Mouse (Mus musculus): ENCODE measurements around the gene Cebpg. TPM values are rescaled to one million over a fixed set of nuclear protein-coding genes. Genes with fewer than 3 reads are reported as not detected.

The Cebpg gene
- polyA plus RNA-seq (2015; fragmentation: Illumina TruSeq; extraction: RNeasy Lipid Tissue Mini Kit (QIAGEN cat#74804); ENCODE audit: low read depth, low replicate concordance): 24.3 TPM

GRCm38 (mm10) chr7:35056436-35056864, at the start of gene Cebpg:
Cebpg (minus strand) TSS chr7:35056573.

Other genes with a start within 250 kb of the Cebpg start
- 12.2 TPM for gene Chst8, start 243.9 kb downstream of the Cebpg start, polyA plus RNA-seq (2015; fragmentation: Illumina TruSeq; extraction: RNeasy Lipid Tissue Mini Kit (QIAGEN cat#74804); ENCODE audit: low read depth, low replicate concordance)
- 33.4 TPM for gene Pepd, start 144.2 kb downstream of the Cebpg start, polyA plus RNA-seq (2015; fragmentation: Illumina TruSeq; extraction: RNeasy Lipid Tissue Mini Kit (QIAGEN cat#74804); ENCODE audit: low read depth, low replicate concordance)
- gene Cebpa, start 62.7 kb upstream of the Cebpg start, polyA plus RNA-seq (2015; fragmentation: Illumina TruSeq; extraction: RNeasy Lipid Tissue Mini Kit (QIAGEN cat#74804); ENCODE audit: low read depth, low replicate concordance): 5.7 TPM
- 44.1 TPM for gene Slc7a10, start 129.8 kb upstream of the Cebpg start, polyA plus RNA-seq (2015; fragmentation: Illumina TruSeq; extraction: RNeasy Lipid Tissue Mini Kit (QIAGEN cat#74804); ENCODE audit: low read depth, low replicate concordance)
- gene Lrp3, start 158.9 kb upstream of the Cebpg start, polyA plus RNA-seq (2015; fragmentation: Illumina TruSeq; extraction: RNeasy Lipid Tissue Mini Kit (QIAGEN cat#74804); ENCODE audit: low read depth, low replicate concordance): 56.0 TPM